Mouse (Mus musculus) cerebellum, adult 2 months (tissue): ENCODE results near the gene Nfkbil1. TPM values are rescaled to one million over a fixed set of nuclear protein-coding genes. Genes with fewer than 3 reads are reported as not detected.

Experiments used
- DNase-seq, 2 experiments: peaks; one replicate each; pipeline ENCODE4 v3.0.0; 2021
- H3K27ac ChIP-seq: fragments of 200-500 bp; 2 replicates; pipeline ENCODE4 v1.5.1; 2012; ENCODE audit warnings: low read length, control low read depth, inconsistent platforms; ENCODE audit not compliant: insufficient read depth
- H3K27me3 ChIP-seq: fragments of 200-500 bp; 2 replicates; pipeline ENCODE4 v1.6.1; 2012; ENCODE audit warnings: inconsistent platforms, mild to moderate bottlenecking, low read length, moderate library complexity; ENCODE audit not compliant: control insufficient read depth, insufficient read depth
- H3K4me1 ChIP-seq: fragments of 200-500 bp; 2 replicates; pipeline ENCODE4 v1.6.1; 2011; ENCODE audit warnings: low read length; ENCODE audit not compliant: control insufficient read depth, insufficient read depth
- H3K4me3 ChIP-seq: fragments of 200-500 bp; replicated peaks from 2 replicates; pipeline ENCODE3; 2011; ENCODE audit warnings: mild to moderate bottlenecking, low read depth, low read length, control low read depth; ENCODE audit not compliant: insufficient read depth
- CTCF ChIP-seq: fragments of 200-500 bp; IDR thresholded peaks from 2 replicates; pipeline ENCODE4 v1.5.1; 2011; ENCODE audit warnings: low read depth, mild to moderate bottlenecking, control low read depth, low read length, moderate library complexity, borderline replicate concordance; ENCODE audit not compliant: insufficient read depth
- POLR2A ChIP-seq: fragments of 200-500 bp; IDR thresholded peaks from 2 replicates; pipeline ENCODE4 v1.6.1; 2011; ENCODE audit warnings: low read length, control low read depth, borderline replicate concordance; ENCODE audit not compliant: insufficient read depth
- WGBS: fragments of 180-500 bp; shearing (Covaris S2); methylation state at CpG from one replicate; pipeline ENCODE4 v1.1.7; 2018; 5-methylcytosine and 5-hydroxymethylcytosine counted together
- polyA plus RNA-seq: library from polyadenylated mRNA; depleted of rRNA; stranded (reverse); fragments of >200 nt; gene quantifications from 2 replicates; pipeline ENCODE4 v1.2.3, GENCODE M21; 2012

The Nfkbil1 gene
- polyA plus RNA-seq, 1 experiment: 13.2 TPM

DNA sequence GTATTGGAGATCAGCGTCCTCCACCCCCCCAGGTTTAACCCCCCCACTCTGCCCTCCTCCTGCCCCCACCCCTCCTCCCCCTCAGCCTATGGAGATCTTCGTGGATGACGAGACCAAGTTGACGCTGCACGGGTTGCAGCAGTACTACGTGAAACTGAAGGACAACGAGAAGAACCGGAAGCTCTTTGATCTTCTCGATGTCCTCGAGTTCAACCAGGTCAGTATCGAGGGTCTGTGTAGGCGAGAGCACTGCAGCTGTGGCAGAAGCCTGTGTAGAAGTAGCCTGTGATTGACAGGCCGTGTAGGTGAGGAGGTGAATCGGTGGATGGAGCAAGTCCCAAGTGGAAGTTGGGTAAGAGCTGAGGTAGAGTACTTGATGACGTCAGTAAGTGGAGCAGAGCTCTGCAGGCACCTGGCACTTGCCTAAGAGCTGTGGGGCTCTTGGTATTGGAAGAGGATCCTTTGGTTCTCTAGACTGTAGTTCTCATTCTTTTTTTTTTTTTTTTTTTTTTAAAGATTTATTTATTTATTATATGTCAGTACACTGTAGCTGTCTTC, 15.6 kb upstream of the Nfkbil1 start:
- H3K27me3 ChIP-seq: no peaks in the 10 kb centered on the region
- DNase-seq: peak in 1 of 2 experiments; percentile 68
- H3K4me3 ChIP-seq: no peak overlapping the region
- peaks cover 25% of the 10 kb centered on the region for H3K4me1 ChIP-seq
- TF ChIP-seq POLR2A (no peak), CTCF (no peak)
- no peak overlapping the region for H3K27ac ChIP-seq
- 58% methylated on average over 15 of the region's 15 CpGs for WGBS

- TF ChIP-seq CTCF: no peak
- TF ChIP-seq POLR2A: no peak
- DNase-seq: no peak
- Histone ChIP-seq H3K4me3 (no peak overlapping the region), H3K27ac (no peak overlapping the region), H3K4me1 (peaks cover 31% of the 10 kb centered on the region), H3K27me3 (no peaks in the 10 kb centered on the region)
- WGBS: 62% methylated on average over 3 of the region's 3 CpGs
Measured at GRCm38 (mm10) chr17:35250348-35251120, 14.9 kb upstream of the Nfkbil1 start.

DNA sequence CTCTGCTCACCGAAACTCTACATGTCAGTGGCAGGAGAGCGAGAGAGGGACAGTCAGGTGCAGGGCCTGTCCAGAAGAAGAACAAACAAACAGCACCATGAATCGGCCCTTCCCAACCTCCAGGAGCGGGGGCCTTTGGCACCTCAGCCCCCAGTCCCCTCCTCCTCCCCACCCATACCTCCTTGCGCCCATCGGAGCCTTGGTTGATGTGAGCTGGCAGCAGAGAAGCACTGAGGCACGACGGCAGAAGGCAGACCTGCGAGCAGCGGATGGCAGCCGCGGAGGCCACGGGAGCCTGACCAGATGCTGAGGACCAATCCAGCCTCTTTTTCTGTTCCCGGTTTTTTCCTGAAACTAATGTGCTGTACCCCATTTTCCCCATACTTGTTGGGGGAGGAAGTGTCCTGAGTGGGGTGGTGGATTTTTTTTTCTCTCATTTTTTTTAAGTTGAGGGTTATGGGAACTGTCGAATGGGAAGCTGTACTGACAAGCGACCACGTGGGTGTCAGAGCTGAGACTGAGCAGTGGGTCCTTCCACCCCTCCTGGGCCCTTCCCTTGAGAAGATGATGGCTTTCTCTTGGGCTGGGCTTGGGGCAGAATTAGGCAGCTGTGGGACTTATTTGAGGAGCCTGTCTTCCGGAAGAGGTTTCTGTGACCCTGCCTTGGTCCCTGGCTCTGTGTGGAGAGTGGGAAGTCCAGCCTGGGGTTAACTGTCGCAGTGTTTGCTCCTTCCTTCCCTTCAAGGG, 14.0 kb upstream of the Nfkbil1 start:
- Histone ChIP-seq H3K27me3 (no peaks in the 10 kb centered on the region), H3K4me3 (no peak overlapping the region), H3K4me1 (peaks cover 31% of the 10 kb centered on the region), H3K27ac (no peak overlapping the region)
- TF ChIP-seq CTCF: no peak
- no peak for DNase-seq
- 52% methylated on average over 19 of the region's 19 CpGs for WGBS

- Histone ChIP-seq H3K4me1 (peaks cover 38% of the 10 kb centered on the region), H3K4me3 (no peak overlapping the region), H3K27me3 (no peaks in the 10 kb centered on the region), H3K27ac (no peak overlapping the region)
- TF ChIP-seq POLR2A (no peak), CTCF (no peak)
- WGBS: 82% methylated on average over 14 of the region's 14 CpGs
- no peak for DNase-seq
Measured at GRCm38 (mm10) chr17:35248986-35249385, 13.4 kb upstream of the Nfkbil1 start.

DNA sequence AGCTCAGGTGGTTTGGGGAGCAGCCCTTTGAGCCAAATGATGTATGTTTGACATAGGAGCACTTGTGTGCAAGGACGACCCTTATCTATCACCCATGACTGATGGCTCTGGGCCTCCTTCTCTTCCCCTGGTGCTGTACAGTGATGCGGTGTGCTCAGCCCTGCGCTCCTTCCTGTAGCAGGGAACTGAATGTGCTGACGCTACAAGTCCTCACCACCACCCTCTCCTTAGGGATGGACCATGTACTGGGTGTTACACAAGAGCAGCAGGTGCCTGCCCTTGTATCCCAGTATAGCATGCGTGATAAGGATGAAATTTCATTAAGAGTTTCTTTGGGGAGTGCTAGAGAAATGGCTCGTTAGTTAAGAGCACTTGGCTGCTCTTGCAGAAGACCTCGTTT, 11.6 kb upstream of the Nfkbil1 start:
- H3K27ac ChIP-seq: no peak overlapping the region
- DNase-seq: no peak
- peaks cover 28% of the 10 kb centered on the region for H3K4me1 ChIP-seq
- 78% methylated on average over 7 of the region's 7 CpGs for WGBS
- H3K4me3 ChIP-seq: no peak overlapping the region
- TF ChIP-seq CTCF: no peak
- no peak for TF ChIP-seq POLR2A
- H3K27me3 ChIP-seq: no peaks in the 10 kb centered on the region

GRCm38 (mm10) chr17:35245731-35246623, 10.4 kb upstream of the Nfkbil1 start:
- H3K4me1 ChIP-seq: peaks cover 24% of the 10 kb centered on the region

GRCm38 (mm10) chr17:35244999-35245398, 9.4 kb upstream of the Nfkbil1 start:
- no peaks in the 10 kb centered on the region for H3K27me3 ChIP-seq
- H3K27ac ChIP-seq: no peak overlapping the region
- WGBS: 37% methylated on average over 2 of the region's 2 CpGs
- TF ChIP-seq CTCF (no peak), POLR2A (no peak)
- DNase-seq: no peak
- peaks cover 25% of the 10 kb centered on the region for H3K4me1 ChIP-seq
- no peak overlapping the region for H3K4me3 ChIP-seq

More at GRCm38 (mm10) chr17:35245731-35246623, 10.4 kb upstream of the Nfkbil1 start:
- WGBS: 59% methylated on average over 15 of the region's 15 CpGs
- Histone ChIP-seq H3K27ac (no peak overlapping the region), H3K4me3 (no peak overlapping the region), H3K27me3 (no peaks in the 10 kb centered on the region)
- TF ChIP-seq POLR2A (no peak), CTCF (peak; percentile 48; the same call in 1 of the 2 replicates)
- DNase-seq: no peak
